Mouse (Mus musculus): Measurements from ENCODE around the gene Slco4c1.

Slco4c1 gene

DNA sequence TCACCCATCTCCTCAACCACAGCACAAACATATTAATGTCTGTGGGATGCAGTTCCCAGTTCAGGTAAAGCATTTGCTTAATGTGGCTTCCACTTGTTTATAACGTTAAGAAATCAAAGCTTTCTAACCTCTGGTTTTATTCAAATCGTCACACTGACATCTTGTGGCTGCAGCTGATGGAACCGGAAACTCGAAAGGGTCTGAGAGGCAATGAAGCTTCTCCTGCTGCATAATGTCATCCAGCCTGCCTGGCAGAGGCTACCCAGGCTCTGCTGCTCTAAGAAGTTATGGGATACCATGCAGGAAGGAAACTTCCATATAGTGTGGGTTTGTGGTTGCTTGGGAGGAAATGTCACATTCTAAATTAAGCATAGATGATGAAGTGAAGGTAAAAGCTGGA is 103.7 kb downstream of the Slco4c1 start:
- peak; percentile 50 for DNase-seq

DNA sequence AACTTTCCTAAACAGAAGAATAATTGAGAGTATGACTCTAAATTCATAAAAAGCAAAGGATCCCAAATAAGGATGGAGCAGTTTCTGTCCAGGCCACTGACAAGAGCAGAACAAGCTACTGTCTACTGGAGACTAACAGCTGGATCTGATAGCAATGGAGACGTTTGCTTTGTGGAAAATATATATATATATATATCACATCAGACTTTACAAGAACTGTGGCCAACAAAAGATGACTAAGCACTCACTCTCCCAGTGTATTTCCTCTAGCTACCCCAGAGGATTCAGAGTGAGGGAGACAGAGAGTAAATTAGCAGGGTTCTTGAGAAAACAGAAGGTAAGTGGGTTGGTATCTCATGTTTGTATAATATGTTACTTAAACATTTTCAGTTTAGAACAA is 105.4 kb downstream of the Slco4c1 start:
- no peak for DNase-seq
